ENCODE assay signal across 13 mouse cellular contexts in the genomic region with DNA sequence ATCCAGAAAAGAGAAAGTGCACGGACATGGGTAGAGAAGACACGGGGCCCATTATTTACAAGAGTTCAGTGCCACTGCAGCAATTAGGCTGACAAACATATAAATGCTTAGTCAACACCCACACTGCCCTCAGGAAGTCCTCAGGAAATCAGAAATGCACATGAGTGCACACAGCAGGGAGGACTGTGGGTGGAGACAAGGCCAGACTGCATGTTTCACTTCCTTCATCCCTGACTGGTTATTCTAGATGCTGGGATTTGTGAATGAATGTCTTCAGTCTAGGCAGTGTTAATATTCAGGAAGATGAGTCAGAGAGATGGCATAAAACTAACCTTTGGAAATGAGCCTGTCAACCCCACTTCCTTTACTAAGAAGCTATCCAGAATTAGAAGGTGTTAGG.
A peak's percentile ranks its signal among the peaks of the same experiment; 100 is the strongest.
DNase-seq lines count a peak whose midpoint lies in the region; ATAC-seq and TF ChIP-seq lines count a peak whose summit lies in the region.
"Had no signal": no experiment of that assay in that cellular context is flagged by ENCODE, and none has a peak within 500 bp of the region (broad histone marks: within the 10 kb centered on the region; RNA-seq: fewer than 3 reads in every experiment).

No protein-coding gene starts in this region.

- no peak overlapping the region for H3K4me3 ChIP-seq in cerebellum, adult 2 months (replicated peaks; ENCODE audit: insufficient read depth, low read depth, low read length)
- no peak overlapping the region for H3K4me3 ChIP-seq in neural tube, embryonic 15.5 days (replicated peaks)
- H3K4me3 ChIP-seq in stomach, postnatal 0 days (ENCODE audit: low read depth, low read length) = no peak overlapping the region
- H3K4me3 ChIP-seq in midbrain, embryonic 13.5 days (replicated peaks) = no peak overlapping the region
- H3K4me3 ChIP-seq: embryonic facial prominence, embryonic 15.5 days; heart, embryonic 13.5 days; midbrain, embryonic 12.5 days had no signal

- no peak overlapping the region for H3K9ac ChIP-seq in neural tube, embryonic 15.5 days (replicated peaks)
- H3K9ac ChIP-seq in stomach, postnatal 0 days (ENCODE audit: low read length) = no peak overlapping the region
- no peak overlapping the region for H3K9ac ChIP-seq in midbrain, embryonic 13.5 days (replicated peaks)
- H3K9ac ChIP-seq: embryonic facial prominence, embryonic 15.5 days; heart, embryonic 13.5 days; midbrain, embryonic 12.5 days had no signal

- TF ChIP-seq POLR2A in cerebellum, adult 2 months (IDR thresholded peaks at IDR 0.05; ENCODE audit: borderline replicate concordance, insufficient read depth, low read length) = no peak

- no peaks in the 10 kb centered on the region for H3K9me3 ChIP-seq in neural tube, embryonic 15.5 days (replicated peaks)
- H3K9me3 ChIP-seq in stomach, postnatal 0 days (ENCODE audit: control insufficient read depth, low read length) = no peaks in the 10 kb centered on the region
- no peaks in the 10 kb centered on the region for H3K9me3 ChIP-seq in midbrain, embryonic 13.5 days
- H3K9me3 ChIP-seq: embryonic facial prominence, embryonic 15.5 days; heart, embryonic 13.5 days; midbrain, embryonic 12.5 days had no signal

- WGBS in cerebellum, adult 2 months = 24% methylated on average over 2 of the region's 2 CpGs
- WGBS in neural tube, embryonic 15.5 days = 75% methylated on average over 2 of the region's 2 CpGs
- WGBS in stomach, postnatal 0 days = 66% methylated on average over 2 of the region's 2 CpGs
- 83% methylated on average over 2 of the region's 2 CpGs for WGBS in midbrain, embryonic 13.5 days

- no peak overlapping the region for H3K27ac ChIP-seq in cerebellum, adult 2 months (ENCODE audit: insufficient read depth, low read length)
- 0 out of 2 replicates have a peak overlapping the region, but pooled peaks have one; percentile 3 for H3K27ac ChIP-seq in neural tube, embryonic 15.5 days (replicated peaks)
- H3K27ac ChIP-seq in stomach, postnatal 0 days (replicated peaks) = peak overlapping the region; percentile 35; the same call in 1 of the 2 replicates
- H3K27ac ChIP-seq in midbrain, embryonic 13.5 days = no peak overlapping the region
- H3K27ac ChIP-seq: embryonic facial prominence, embryonic 15.5 days; heart, embryonic 13.5 days; midbrain, embryonic 12.5 days had no signal

- H3K27me3 ChIP-seq in cerebellum, adult 2 months (ENCODE audit: control insufficient read depth, insufficient read depth, low read length) = no peaks in the 10 kb centered on the region
- H3K27me3 ChIP-seq in neural tube, embryonic 15.5 days (replicated peaks) = no peaks in the 10 kb centered on the region
- no peaks in the 10 kb centered on the region for H3K27me3 ChIP-seq in stomach, postnatal 0 days (ENCODE audit: control insufficient read depth, insufficient read depth, low read length)
- H3K27me3 ChIP-seq in midbrain, embryonic 13.5 days = no peaks in the 10 kb centered on the region
- H3K27me3 ChIP-seq: CH12.LX; embryonic facial prominence, embryonic 15.5 days; heart, embryonic 13.5 days; midbrain, embryonic 12.5 days had no signal

- no peak for ATAC-seq in neural tube, embryonic 15.5 days (ENCODE audit: low FRiP score)
- ATAC-seq in stomach, postnatal 0 days (ENCODE audit: low FRiP score, low TSS enrichment) = no peak
- no peak for ATAC-seq in midbrain, embryonic 13.5 days

- no peak overlapping the region for H3K4me2 ChIP-seq in neural tube, embryonic 15.5 days
- no peak overlapping the region for H3K4me2 ChIP-seq in stomach, postnatal 0 days (replicated peaks; ENCODE audit: low read depth)
- no peak overlapping the region for H3K4me2 ChIP-seq in midbrain, embryonic 13.5 days (replicated peaks)
- H3K4me2 ChIP-seq: embryonic facial prominence, embryonic 15.5 days; heart, embryonic 13.5 days; midbrain, embryonic 12.5 days had no signal

- peaks cover 2% of the 10 kb centered on the region; the same call in 1 of the 2 replicates for H3K36me3 ChIP-seq in neural tube, embryonic 15.5 days
- no peaks in the 10 kb centered on the region for H3K36me3 ChIP-seq in stomach, postnatal 0 days (ENCODE audit: control insufficient read depth, insufficient read depth, low read length)
- peaks cover 13% of the 10 kb centered on the region; the same call in 1 of the 2 replicates for H3K36me3 ChIP-seq in midbrain, embryonic 13.5 days
- H3K36me3 ChIP-seq: embryonic facial prominence, embryonic 15.5 days had no signal

- peak; percentile 41 to 71 for DNase-seq in cerebellum, adult 2 months
- DNase-seq in cerebellum, adult 11 months = no peak
- no peak for DNase-seq in neural tube, embryonic 10.5 days (ENCODE audit: extremely low spot score, low spot score)
- peak; percentile 6 to 21 for DNase-seq in kidney, postnatal 36 days
- DNase-seq in stomach, postnatal 0 days (ENCODE audit: low spot score) = no peak
- no peak for DNase-seq in thymus, postnatal 36 days
- DNase-seq: adrenal gland, postnatal 25 days had no signal

- peaks cover 22% of the 10 kb centered on the region; the same call in 1 of the 2 replicates for H3K4me1 ChIP-seq in cerebellum, adult 2 months (ENCODE audit: control insufficient read depth, insufficient read depth, low read length)
- peaks cover 5% of the 10 kb centered on the region for H3K4me1 ChIP-seq in neural tube, embryonic 15.5 days
- no peaks in the 10 kb centered on the region for H3K4me1 ChIP-seq in stomach, postnatal 0 days (replicated peaks; ENCODE audit: control insufficient read depth, insufficient read depth)
- peaks cover 16% of the 10 kb centered on the region for H3K4me1 ChIP-seq in midbrain, embryonic 13.5 days (replicated peaks)
- H3K4me1 ChIP-seq: midbrain, embryonic 12.5 days had no signal

- no peak for TF ChIP-seq CTCF in cerebellum, adult 2 months (IDR thresholded peaks at IDR 0.05; ENCODE audit: borderline replicate concordance, insufficient read depth, low read depth, low read length)
- TF ChIP-seq CTCF in stomach, postnatal 0 days (IDR thresholded peaks at IDR 0.05; ENCODE audit: low read depth) = no peak

- no peak for TF ChIP-seq EP300 in stomach, postnatal 0 days (optimal IDR thresholded peaks at IDR 0.05)

Comparison
In these comparisons a context has a peak if more than half of its experiments do, and no peak if none do; other contexts are left out.
1. DNase-seq: peak in cerebellum, adult 2 months (2 of 2) and kidney, postnatal 36 days (2 of 2); none in cerebellum, adult 11 months (single experiment), neural tube, embryonic 10.5 days (single experiment), stomach, postnatal 0 days (single experiment) and thymus, postnatal 36 days (0 of 2).
2. H3K27ac ChIP-seq: peak in neural tube, embryonic 15.5 days (single experiment) and stomach, postnatal 0 days (single experiment); none in cerebellum, adult 2 months (single experiment) and midbrain, embryonic 13.5 days (single experiment).